Mouse (Mus musculus) CD4-positive, CD25-positive, alpha-beta regulatory T cell (primary cell): Measurements from ENCODE around the gene Adra1b. TPM values are rescaled to one million over a fixed set of nuclear protein-coding genes. Genes with fewer than 3 reads are reported as not detected.

Source experiments
- polyA plus RNA-seq: library from polyadenylated mRNA; unstranded; fragments of 100-300 nt; shearing (Covaris generic); gene quantifications from one replicate; pipeline ENCODE4 v1.2.1, GENCODE M21; 2017

Gene Adra1b
- not detected for polyA plus RNA-seq

GRCm38 (mm10) chr11:43901051-43901654, at the start of gene Adra1b:
Gene Adra1b, minus strand, starts transcription at chr11:43901210.

GRCm38 (mm10) chr11:43747233-43748226, 153.5 kb downstream of the Adra1b start, which contains the start of gene Ttc1:
Gene Ttc1, minus strand, starts transcription at chr11:43748008.

Other genes with a start within 250 kb of the Adra1b start
- 71.7 TPM for gene Pwwp2a, start 219.2 kb downstream of the Adra1b start, polyA plus RNA-seq
- 65.6 TPM for gene Ttc1, start 153.2 kb downstream of the Adra1b start, polyA plus RNA-seq